Mouse (Mus musculus): ENCODE measurements around the gene Gm266.

The Gm266 gene

DNA sequence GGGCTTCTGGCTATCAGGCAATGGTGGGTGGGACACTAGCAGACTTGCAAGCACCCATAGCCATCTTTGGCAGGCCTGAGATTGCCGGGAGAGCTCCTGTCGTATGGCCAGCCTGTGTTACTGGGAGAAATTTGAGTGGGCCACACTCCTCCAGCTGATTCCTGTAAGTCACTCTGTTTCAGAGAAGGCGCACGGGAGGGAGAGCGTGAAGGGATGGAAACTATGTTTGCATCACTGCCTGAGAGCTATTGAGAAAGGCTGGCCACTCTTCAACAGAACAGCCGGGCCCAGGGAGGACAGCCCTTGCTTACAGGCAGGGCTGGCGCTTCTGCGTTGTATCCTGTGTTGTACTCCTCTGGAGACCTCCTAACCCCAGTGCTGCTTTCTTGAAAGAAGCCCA lies 49.0 kb downstream of the Gm266 start:
- DNase-seq (ENCODE audit: low read depth, low spot score): peak; percentile 82

DNA sequence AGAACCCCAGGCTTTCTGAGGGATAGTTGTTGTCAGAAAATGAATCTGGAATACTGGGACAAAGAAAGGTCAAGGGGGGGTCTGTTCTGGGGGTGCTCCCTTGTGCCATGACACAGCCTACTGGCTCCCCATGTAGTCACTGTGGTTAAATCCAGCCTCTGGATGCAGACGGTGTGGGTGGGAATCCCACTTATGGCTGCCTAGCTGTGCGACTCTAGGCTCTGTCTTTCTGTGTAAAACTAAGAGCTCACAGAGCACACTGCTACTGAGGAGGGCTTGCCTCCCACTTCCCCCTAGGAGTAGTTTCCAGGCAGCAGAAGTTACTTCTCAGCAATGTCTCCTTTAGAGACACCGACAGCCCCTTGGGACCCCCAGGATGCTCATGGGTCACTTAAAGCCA lies 49.5 kb downstream of the Gm266 start:
- DNase-seq (ENCODE audit: low read depth, low spot score): peak; percentile 68

DNA sequence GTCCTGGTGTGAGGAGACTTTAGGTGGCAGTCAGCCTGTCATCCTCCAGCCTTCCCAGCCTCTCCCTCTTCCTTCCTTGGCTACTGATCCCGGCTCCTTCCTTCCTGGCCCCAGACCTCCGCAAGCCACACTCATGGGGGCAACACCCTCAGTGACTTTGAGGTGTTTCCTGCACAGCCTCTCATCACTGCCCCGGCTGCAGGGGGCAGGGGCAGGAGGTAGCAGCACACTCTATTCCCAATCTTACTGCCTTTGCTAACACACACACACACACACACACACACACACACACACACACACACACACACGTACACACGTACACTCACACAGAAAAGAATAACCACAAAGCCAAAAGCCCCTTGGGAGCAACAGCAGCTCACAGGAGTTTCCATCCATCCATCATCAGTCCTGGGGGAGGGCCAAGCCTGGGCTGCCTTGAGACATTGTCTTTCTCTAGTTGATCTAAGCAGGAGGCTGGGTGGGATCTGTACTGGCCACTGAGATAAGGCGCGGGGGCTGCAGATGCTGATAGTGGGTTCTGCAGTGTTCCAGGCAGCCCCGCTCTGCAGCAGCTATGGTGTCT lies 50.8 kb downstream of the Gm266 start:
- DNase-seq (ENCODE audit: low read depth, low spot score): no peak

Data from brain, adult 2 months (tissue).